Mouse (Mus musculus): ENCODE data around the gene Cd4.

DNA sequence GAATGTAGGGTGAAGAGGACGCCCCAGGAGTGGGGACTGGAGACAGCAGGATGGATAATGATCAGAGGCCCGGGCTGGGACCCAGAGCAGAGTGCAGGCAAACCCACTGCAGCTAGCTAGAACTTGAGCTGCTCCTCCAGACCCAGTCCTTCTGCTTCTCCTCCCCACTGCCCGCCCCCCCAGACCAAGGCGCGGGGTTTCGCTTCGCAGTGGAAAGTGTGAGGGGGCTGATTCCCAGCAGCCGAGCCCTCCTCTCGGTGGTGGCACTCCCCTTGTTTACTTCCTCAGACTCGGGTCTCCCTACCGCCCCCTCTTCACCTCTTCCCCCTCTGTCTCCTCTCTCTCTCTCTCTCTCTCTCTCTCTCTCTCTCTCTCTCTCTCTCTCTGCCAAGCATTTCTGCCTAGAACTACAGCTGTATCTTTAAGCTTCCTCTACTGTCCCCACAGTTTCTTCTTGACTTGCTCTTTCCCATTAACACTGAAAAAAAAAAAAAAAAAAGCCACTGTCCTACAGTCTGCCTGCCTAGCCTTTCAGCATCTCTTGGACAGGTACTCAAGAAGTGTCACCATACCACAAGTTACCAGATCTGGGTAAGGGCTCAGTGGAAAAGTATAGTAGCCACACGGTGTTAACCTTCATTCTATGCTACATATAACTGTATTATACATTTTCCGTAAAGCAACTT lies 23.7 kb upstream of the Cd4 start, which contains the start of gene Lag3:
- TF ChIP-seq CTCF (IDR thresholded peaks at IDR 0.05; ENCODE audit: extremely low read depth, insufficient read depth, insufficient read length, insufficient replicate concordance) = no peak
- TF ChIP-seq POLR2A (IDR thresholded peaks at IDR 0.05; ENCODE audit: low read depth, low read length) = no peak
